Mouse (Mus musculus) layer of hippocampus, postnatal 36 days (tissue): Measurements from ENCODE around the gene Tstd3. TPM values are rescaled to one million over a fixed set of nuclear protein-coding genes. Genes with fewer than 3 reads are reported as not detected.

Experiments used
- DNase-seq, 2 experiments: peaks; one replicate each; pipeline ENCODE4 v3.0.0; 2022
- total RNA-seq, 2 experiments: library from RNA; stranded (reverse); gene quantifications; 2 replicates each; pipeline ENCODE4 v1.2.3; 2021

Gene Tstd3
- total RNA-seq, result 10 to 100 TPM; 25.4 to 26.7 TPM

- peak; percentile 79 to 81 for DNase-seq
Observed at GRCm38 (mm10) chr4:21766863-21767304, at the start of gene Tstd3, which contains the start of gene Usp45. Gene Tstd3, minus strand, starts transcription at chr4:21767212. Gene Usp45, plus strand, starts transcription at chr4:21767156.

GRCm38 (mm10) chr4:21814029-21814428 lies 47.0 kb upstream of the Tstd3 start:
- peak; percentile 10 to 31 for DNase-seq

GRCm38 (mm10) chr4:21812635-21813034 lies 45.6 kb upstream of the Tstd3 start:
- DNase-seq, result no peak

- no peak for DNase-seq
Observed at GRCm38 (mm10) chr4:21810608-21811007, 43.6 kb upstream of the Tstd3 start.

- no peak for DNase-seq
Observed at GRCm38 (mm10) chr4:21807204-21807603, 40.2 kb upstream of the Tstd3 start.

- DNase-seq, result no peak
Observed at GRCm38 (mm10) chr4:21801620-21802019, 34.6 kb upstream of the Tstd3 start.

GRCm38 (mm10) chr4:21801013-21801412 lies 34.0 kb upstream of the Tstd3 start:
- no peak for DNase-seq

GRCm38 (mm10) chr4:21793631-21794030 lies 26.6 kb upstream of the Tstd3 start:
- DNase-seq, result peak; percentile 38 to 40

GRCm38 (mm10) chr4:21789836-21790235 lies 22.8 kb upstream of the Tstd3 start:
- no peak for DNase-seq

- no peak for DNase-seq
Observed at GRCm38 (mm10) chr4:21788903-21789302, 21.9 kb upstream of the Tstd3 start.

- no peak for DNase-seq
Observed at GRCm38 (mm10) chr4:21786268-21786667, 19.3 kb upstream of the Tstd3 start.

- no peak for DNase-seq
Observed at GRCm38 (mm10) chr4:21780816-21781726, 14.1 kb upstream of the Tstd3 start.

GRCm38 (mm10) chr4:21776946-21777265 lies 9.9 kb upstream of the Tstd3 start:
- DNase-seq, result no peak

- peak; percentile 89 to 91 for DNase-seq
Observed at GRCm38 (mm10) chr4:21776091-21776945, 9.3 kb upstream of the Tstd3 start.

- no peak for DNase-seq
Observed at GRCm38 (mm10) chr4:21772306-21772705, 5.3 kb upstream of the Tstd3 start.

GRCm38 (mm10) chr4:21771064-21771463 lies 4.1 kb upstream of the Tstd3 start:
- no peak for DNase-seq

- no peak for DNase-seq
Observed at GRCm38 (mm10) chr4:21766171-21766862, 695 bp downstream of the Tstd3 start.

- DNase-seq, result no peak
Observed at GRCm38 (mm10) chr4:21763827-21764226, 3.2 kb downstream of the Tstd3 start.

GRCm38 (mm10) chr4:21761416-21762160 lies 5.4 kb downstream of the Tstd3 start:
- DNase-seq, result peak in 1 of 2 experiments; percentile 20

GRCm38 (mm10) chr4:21758860-21759259 lies 8.2 kb downstream of the Tstd3 start:
- DNase-seq, result no peak

- DNase-seq, result no peak
Observed at GRCm38 (mm10) chr4:21755123-21755789, 11.8 kb downstream of the Tstd3 start.
